Mouse (Mus musculus) heart, embryonic 13.5 days (tissue): ENCODE results near the gene Mafg. TPM values are rescaled to one million over a fixed set of nuclear protein-coding genes. Genes with fewer than 3 reads are reported as not detected.

Experiments used
- ATAC-seq: fragments of 200-750 bp; cut with Nextera tagmentation; 2 replicates; pipeline ENCODE4 v1.8.0; 2017; ENCODE audit warnings: moderate TSS enrichment; ENCODE audit not compliant: insufficient number of reproducible peaks, low FRiP score, low TSS enrichment; ENCODE audit errors: extremely low read depth
- H3K27ac ChIP-seq: fragments of 300-500 bp; sonication (generic); replicated peaks from 2 replicates; pipeline ENCODE4 v1.5.1; 2015; ENCODE audit warnings: moderate library complexity, mild to moderate bottlenecking, inconsistent platforms
- H3K27me3 ChIP-seq: fragments of 300-500 bp; sonication (generic); replicated peaks from 2 replicates; pipeline ENCODE4 v1.6.1; 2015; ENCODE audit warnings: mild to moderate bottlenecking, inconsistent platforms
- H3K36me3 ChIP-seq: fragments of 300-500 bp; sonication (generic); 2 replicates; pipeline ENCODE4 v1.6.1; 2015; ENCODE audit warnings: mild to moderate bottlenecking, inconsistent platforms
- H3K4me1 ChIP-seq: fragments of 300-500 bp; sonication (generic); 2 replicates; pipeline ENCODE4 v1.6.1; 2015; ENCODE audit warnings: inconsistent platforms
- H3K4me2 ChIP-seq: fragments of 300-500 bp; sonication (generic); 2 replicates; pipeline ENCODE4 v1.6.1; 2015; ENCODE audit warnings: inconsistent platforms, mild to moderate bottlenecking, moderate library complexity
- H3K4me3 ChIP-seq: fragments of 300-500 bp; sonication (generic); 2 replicates; pipeline ENCODE4 v1.5.1; 2015; ENCODE audit warnings: moderate library complexity, mild to moderate bottlenecking, inconsistent platforms
- H3K9ac ChIP-seq: fragments of 300-500 bp; sonication (generic); 2 replicates; pipeline ENCODE4 v1.6.1; 2015; ENCODE audit warnings: inconsistent platforms, mild to moderate bottlenecking, moderate library complexity
- H3K9me3 ChIP-seq: fragments of 300-500 bp; sonication (generic); 2 replicates; pipeline ENCODE4 v1.6.1; 2016; ENCODE audit warnings: inconsistent platforms
- WGBS: fragments of 180-500 bp; shearing (Covaris S2); methylation state at CpG from one replicate; pipeline ENCODE4 v1.1.7; 2015; ENCODE audit warnings: mixed read lengths; 5-methylcytosine and 5-hydroxymethylcytosine counted together
- polyA plus RNA-seq: library from polyadenylated mRNA; unstranded; fragments of >200 nt; fragmentation: Nextera tagmentation; extraction: Ambion mirVana; gene quantifications from 2 replicates; pipeline ENCODE4 v1.2.1, GENCODE M21; 2015

Gene Mafg
- polyA plus RNA-seq, 1 experiment from 2014 or later: 18.1 TPM

DNA sequence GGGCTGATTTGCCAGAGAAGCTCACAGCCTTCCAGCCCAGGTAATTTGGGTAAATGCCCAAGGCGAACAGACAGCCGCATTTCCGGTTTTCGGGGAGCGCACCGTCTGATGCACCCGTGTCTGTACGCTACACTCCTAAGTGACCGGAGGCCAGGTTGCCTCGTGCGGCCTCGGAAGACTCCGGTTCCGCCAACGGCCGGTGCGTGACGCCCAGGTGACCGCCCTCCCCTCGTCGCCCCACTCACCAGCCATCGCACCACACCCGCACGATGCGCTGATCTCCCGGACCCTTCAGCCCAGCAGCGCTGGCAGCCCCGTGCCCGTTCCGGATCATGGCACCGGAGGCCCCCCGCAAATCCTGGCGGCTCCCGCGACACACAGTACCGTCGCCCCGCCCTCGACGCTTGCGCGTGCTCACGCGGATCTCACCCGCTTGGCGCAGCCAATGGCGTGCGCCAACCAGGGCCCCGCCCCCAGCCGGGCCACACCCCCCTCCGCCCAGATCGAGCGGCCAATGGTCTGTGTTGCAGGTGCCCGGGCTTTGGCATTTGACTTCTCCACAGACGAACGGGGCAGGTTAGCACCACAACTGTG is 15.8 kb downstream of the Mafg start, which contains the start of gene Pcyt2:
TSS of gene Pcyt2 (minus strand) at position 418 of the 594 bp plus-strand sequence.
- ATAC-seq: peak; percentile 93
- Histone ChIP-seq H3K4me1 (peaks cover 21% of the 10 kb centered on the region), H3K27me3 (no peaks in the 10 kb centered on the region), H3K9ac (peak within 1 kb of the TSS; percentile 93), H3K9me3 (no peaks in the 10 kb centered on the region), H3K4me2 (peak within 1 kb of the TSS; percentile 87), H3K4me3 (peak within 1 kb of the TSS; percentile 88), H3K27ac (peak within 1 kb of the TSS; percentile 73), H3K36me3 (peaks cover 76% of the 10 kb centered on the region)
- WGBS: under 1% methylated on average over 56 of the region's 56 CpGs

DNA sequence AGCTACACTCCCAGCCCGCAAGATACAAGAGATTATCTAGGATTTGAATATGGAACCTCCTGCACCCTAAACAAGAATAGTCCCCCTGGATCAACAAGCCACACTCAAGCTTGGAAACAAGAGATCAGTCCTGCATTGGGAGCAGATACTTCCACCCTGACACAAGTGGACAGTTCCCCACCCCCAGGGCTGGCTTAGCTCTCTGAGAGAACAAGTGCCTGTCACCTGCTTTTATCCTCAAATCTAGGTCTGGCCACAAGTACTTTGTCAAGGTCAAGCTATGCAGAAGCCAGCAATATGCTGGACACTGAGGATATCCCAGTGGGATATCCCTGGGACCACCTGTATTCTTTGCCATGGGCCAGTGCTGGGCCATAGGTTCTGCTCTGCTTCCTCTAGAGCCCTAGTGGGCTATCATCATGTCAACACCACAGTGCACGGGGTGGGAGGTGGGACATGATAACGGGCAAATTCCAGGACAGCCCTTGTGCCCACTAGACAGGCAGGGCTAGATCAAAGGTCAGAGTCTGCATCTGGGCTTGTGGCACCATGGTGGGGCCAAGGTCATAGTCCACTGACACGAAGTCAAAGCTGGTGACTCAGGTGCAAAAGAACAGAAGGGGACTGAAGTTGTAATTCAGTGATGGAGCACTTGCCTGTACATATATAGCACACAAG is 16.6 kb downstream of the Mafg start:
- peak overlapping the region; percentile 93 for H3K9ac ChIP-seq
- H3K9me3 ChIP-seq: no peaks in the 10 kb centered on the region
- peaks cover 21% of the 10 kb centered on the region for H3K4me1 ChIP-seq
- H3K27me3 ChIP-seq: no peaks in the 10 kb centered on the region
- ATAC-seq: no peak
- peak overlapping the region; percentile 73 for H3K27ac ChIP-seq
- H3K4me3 ChIP-seq: peak overlapping the region; percentile 88
- peaks cover 76% of the 10 kb centered on the region for H3K36me3 ChIP-seq
- peak overlapping the region; percentile 87 for H3K4me2 ChIP-seq
- WGBS: 27% methylated on average over 4 of the region's 4 CpGs

DNA sequence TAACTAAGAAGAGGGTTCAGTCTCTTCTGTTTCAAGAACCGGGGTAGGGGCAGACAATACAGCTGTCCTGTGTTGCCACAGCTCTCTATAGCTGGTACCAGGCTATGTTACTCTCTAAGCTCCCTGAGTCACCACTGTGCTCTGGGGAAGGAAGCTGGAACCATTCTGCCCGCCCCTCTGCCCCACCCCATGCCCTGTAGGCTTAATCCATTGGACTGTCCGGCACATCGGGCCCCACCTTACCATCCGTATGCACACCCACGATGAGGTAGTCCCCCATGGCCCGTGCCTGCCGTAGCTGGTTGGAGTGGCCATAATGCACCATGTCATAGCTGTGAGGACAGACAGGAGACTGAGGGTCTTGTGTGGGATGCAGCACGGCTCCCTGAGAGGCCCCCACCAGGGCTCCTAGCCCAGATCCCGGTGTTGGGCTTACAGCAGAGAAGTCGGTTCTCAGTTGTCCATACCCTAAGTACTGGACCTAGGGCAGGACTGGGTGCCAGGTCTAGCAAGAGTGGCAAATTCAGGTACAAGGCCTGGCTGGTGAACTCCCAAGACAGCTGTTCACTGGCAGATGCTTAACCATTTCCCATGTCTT is 17.7 kb downstream of the Mafg start:
- Histone ChIP-seq H3K27ac (no peak overlapping the region), H3K4me1 (peaks cover 21% of the 10 kb centered on the region), H3K27me3 (no peaks in the 10 kb centered on the region), H3K9me3 (no peaks in the 10 kb centered on the region), H3K4me3 (no peak overlapping the region), H3K4me2 (no peak overlapping the region), H3K9ac (no peak overlapping the region), H3K36me3 (peaks cover 76% of the 10 kb centered on the region)
- WGBS: 91% methylated on average over 11 of the region's 11 CpGs
- no peak for ATAC-seq

DNA sequence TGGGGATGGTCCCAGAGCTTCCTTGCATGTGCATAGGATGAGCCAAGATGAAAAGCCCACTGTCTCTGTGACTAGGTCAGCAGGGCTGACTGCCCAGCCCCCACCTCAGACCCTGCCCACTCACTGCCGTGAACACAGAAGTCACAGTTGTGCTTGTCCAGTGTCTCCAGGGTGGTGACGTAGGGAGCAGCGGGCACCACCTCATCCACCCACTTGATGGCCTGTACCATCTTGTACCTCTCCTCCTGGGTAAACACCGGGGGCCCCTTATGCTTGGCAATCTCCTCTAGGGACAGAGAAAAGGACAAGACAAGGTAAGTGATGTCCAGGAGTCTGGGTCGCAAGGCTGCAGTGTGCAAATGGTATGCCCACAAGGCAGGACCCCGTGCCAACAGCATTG is 18.2 kb downstream of the Mafg start:
- H3K4me3 ChIP-seq: no peak overlapping the region
- peaks cover 76% of the 10 kb centered on the region for H3K36me3 ChIP-seq
- no peak for ATAC-seq
- 90% methylated on average over 6 of the region's 6 CpGs for WGBS
- no peak overlapping the region for H3K27ac ChIP-seq
- no peak overlapping the region for H3K9ac ChIP-seq
- H3K4me1 ChIP-seq: peaks cover 21% of the 10 kb centered on the region
- H3K27me3 ChIP-seq: no peaks in the 10 kb centered on the region
- H3K9me3 ChIP-seq: no peaks in the 10 kb centered on the region
- no peak overlapping the region for H3K4me2 ChIP-seq

DNA sequence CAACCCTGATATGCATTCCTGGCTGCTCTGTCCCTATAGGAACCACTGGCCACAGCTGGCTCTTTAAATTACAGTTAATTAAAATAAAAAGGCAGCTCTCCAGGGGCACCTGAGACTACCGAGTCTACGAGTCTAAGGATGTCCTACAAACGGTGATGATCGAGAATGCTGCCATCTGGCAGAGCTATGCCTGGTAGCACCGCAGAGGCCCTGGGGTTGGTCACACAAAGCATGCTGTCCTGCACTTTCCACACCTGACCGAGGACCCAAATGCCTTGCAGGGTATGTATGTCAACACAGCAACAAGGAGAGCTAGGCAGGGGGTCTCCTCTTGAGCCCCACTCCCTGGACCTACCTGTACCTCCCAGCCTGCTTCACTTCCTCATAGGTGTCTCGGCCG is 19.4 kb downstream of the Mafg start:
- Histone ChIP-seq H3K36me3 (peaks cover 70% of the 10 kb centered on the region), H3K9ac (no peak overlapping the region), H3K27ac (no peak overlapping the region), H3K4me3 (no peak overlapping the region), H3K27me3 (0 out of 2 replicates have a peak, but pooled peaks cover 4% of the 10 kb centered on the region), H3K9me3 (no peaks in the 10 kb centered on the region), H3K4me1 (peaks cover 31% of the 10 kb centered on the region), H3K4me2 (no peak overlapping the region)
- 86% methylated on average over 8 of the region's 8 CpGs for WGBS
- ATAC-seq: no peak

DNA sequence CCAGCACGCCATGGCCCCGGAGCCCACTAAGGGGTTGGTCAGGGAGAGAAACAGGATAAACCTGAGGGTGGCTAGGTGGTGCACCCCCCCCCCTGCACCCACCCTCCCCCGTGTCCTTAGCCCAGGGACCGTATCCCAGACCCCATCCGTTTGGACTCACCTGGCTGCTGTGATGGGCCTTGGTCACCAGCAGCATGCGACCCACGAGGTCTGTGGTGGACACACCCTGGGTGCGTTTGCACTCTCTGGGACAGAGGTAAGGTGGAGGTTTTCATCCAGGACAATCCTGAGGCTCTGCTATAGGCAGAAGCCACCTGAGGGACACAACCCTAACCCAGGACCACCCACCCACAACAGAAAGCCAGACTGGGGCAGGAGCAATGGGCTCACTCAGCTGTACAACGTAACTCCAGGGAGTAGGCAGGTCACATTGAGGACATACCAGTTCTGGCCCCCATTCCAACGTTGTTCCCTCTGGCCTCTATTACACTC is 19.9 kb downstream of the Mafg start:
- Histone ChIP-seq H3K27ac (no peak overlapping the region), H3K4me3 (no peak overlapping the region), H3K9ac (no peak overlapping the region), H3K36me3 (peaks cover 65% of the 10 kb centered on the region), H3K4me2 (no peak overlapping the region), H3K27me3 (0 out of 2 replicates have a peak, but pooled peaks cover 8% of the 10 kb centered on the region), H3K9me3 (no peaks in the 10 kb centered on the region), H3K4me1 (peaks cover 35% of the 10 kb centered on the region)
- 89% methylated on average over 10 of the region's 10 CpGs for WGBS
- no peak for ATAC-seq

DNA sequence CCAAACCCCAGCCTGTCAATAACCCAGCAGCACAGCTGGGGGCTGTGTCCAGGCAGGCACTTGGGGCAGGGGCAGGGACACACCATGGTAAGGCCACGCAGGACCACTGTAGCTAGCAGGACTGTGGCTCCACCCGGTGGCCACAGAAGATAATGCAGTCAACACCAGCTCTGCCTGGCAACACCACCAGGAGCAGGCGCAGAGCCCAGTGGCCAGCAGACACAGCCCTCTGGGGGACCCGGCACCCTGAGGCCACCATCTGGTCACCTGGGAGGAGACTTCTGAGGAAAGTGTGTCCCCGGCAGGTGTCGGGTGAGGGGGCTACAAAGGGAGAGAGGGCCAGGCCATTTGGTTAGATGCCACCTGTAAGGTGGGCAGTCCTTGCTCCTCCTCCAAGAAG is 20.6 kb downstream of the Mafg start:
- no peak for ATAC-seq
- 40% methylated on average over 6 of the region's 6 CpGs for WGBS
- Histone ChIP-seq H3K9me3 (no peaks in the 10 kb centered on the region), H3K4me3 (no peak overlapping the region), H3K27me3 (0 out of 2 replicates have a peak, but pooled peaks cover 12% of the 10 kb centered on the region), H3K36me3 (peaks cover 60% of the 10 kb centered on the region), H3K27ac (no peak overlapping the region), H3K4me1 (peaks cover 39% of the 10 kb centered on the region), H3K9ac (no peak overlapping the region), H3K4me2 (no peak overlapping the region)

DNA sequence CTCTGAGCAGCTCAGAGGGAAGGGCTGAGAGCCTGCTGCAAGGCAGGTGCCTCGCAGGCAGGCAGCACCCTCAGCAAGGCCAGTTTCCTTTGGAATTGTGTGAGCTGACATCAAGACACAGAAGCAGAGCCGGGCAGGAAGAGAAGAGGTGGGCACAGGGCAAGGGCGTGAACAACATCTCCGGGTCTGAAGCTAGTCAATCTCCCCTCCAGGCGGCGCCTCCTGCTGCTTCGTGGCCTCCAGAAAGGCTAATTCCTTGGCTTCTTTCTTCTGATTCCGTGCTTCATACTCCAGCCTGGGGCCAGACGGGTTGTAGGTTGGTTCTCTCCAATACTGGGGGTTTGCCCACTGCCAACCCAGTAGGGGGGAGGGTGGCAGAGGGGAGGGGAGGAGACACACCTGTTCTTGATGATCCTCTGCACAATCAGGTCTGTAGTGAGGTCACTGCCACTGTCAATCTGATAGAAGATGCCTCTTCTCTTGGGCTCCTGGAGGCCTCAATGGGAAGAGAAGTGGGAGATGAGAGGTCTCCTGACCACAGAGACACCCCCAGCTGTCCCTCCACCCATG is 22.8 kb downstream of the Mafg start:
- Histone ChIP-seq H3K36me3 (peaks cover 71% of the 10 kb centered on the region), H3K27me3 (0 out of 2 replicates have a peak, but pooled peaks cover 12% of the 10 kb centered on the region)

DNA sequence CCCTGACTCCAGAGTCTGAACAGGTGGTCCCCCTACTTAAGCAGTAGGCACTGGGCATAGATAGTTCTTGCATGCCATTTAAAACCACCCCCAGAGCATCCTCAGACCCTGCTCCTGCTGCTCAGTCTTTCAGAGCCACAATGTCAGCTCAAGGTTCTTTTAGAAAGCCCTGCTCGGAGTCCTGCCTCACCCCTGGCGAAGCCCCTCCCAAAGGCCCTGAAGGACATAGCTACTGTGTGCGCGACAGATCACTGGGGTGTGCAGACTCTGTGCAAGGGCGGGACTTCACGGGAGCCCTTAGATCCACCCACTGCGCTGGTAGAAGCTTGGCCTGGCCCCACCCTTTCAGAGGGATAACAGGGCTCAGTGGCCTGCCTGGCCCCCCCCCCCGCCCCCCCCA is 24.1 kb downstream of the Mafg start:
- Histone ChIP-seq H3K4me2 (peak overlapping the region; percentile 80), H3K9me3 (no peaks in the 10 kb centered on the region), H3K4me3 (peak overlapping the region; percentile 48), H3K4me1 (peaks cover 39% of the 10 kb centered on the region), H3K36me3 (peaks cover 75% of the 10 kb centered on the region), H3K27ac (peak overlapping the region; percentile 66), H3K9ac (peak overlapping the region; percentile 84), H3K27me3 (0 out of 2 replicates have a peak, but pooled peaks cover 12% of the 10 kb centered on the region)
- WGBS: 26% methylated on average over 8 of the region's 8 CpGs
- ATAC-seq: peak; percentile 52; the same call in 1 of the 2 replicates

More for the DNA sequence above, 22.8 kb downstream of the Mafg start:
- H3K4me2 ChIP-seq: no peak overlapping the region
- H3K4me1 ChIP-seq: peaks cover 39% of the 10 kb centered on the region
- no peak overlapping the region for H3K9ac ChIP-seq
- no peaks in the 10 kb centered on the region for H3K9me3 ChIP-seq
- no peak overlapping the region for H3K4me3 ChIP-seq
- 75% methylated on average over 9 of the region's 9 CpGs for WGBS
- no peak for ATAC-seq
- no peak overlapping the region for H3K27ac ChIP-seq

DNA sequence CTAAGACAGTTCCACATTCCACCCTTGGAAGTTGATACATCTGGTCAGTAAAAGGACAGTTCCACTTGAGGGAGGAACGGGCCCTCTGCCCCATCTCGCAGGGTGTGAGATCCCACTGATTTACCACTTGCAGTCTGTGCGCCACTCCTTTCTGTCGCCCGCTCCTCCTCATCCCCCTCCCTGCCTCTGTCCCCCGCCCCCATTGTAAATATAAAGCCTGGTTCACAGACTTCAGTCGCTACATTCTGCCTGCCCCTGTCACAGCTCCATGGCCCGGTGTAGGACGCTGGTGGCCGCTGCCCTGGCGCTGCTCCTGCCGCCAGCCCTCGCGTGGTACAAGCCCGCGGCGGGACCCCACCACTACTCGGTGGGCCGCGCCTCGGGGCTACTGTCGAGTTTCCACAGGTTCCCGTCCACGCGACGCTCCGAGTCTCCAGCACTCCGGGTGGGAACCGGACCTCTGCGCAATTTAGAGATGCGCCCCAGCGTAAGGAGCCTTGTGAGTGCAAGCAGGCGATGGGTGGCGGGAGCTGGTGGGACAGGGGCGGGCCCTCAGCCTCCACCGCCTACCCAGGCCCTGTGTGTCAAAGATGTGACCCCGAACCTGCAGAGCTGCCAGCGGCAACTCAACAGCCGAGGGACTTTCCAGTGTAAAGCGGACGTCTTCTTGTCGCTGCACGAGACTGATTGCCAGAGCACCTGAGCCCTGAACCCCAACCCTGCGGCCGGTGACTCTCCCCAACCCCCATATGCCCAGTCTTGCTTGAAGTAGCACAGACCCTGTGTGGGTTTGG is 25.0 kb downstream of the Mafg start, which contains the start of gene Npb:
TSS of gene Npb (plus strand) at position 237 of the 794 bp plus-strand sequence.
- H3K4me2 ChIP-seq: peak within 1 kb of the TSS; percentile 80
- peaks cover 39% of the 10 kb centered on the region for H3K4me1 ChIP-seq
- 0 out of 2 replicates have a peak, but pooled peaks cover 12% of the 10 kb centered on the region for H3K27me3 ChIP-seq
- H3K9me3 ChIP-seq: no peaks in the 10 kb centered on the region
- H3K4me3 ChIP-seq: peak within 1 kb of the TSS; percentile 48
- H3K27ac ChIP-seq: peak within 1 kb of the TSS; percentile 66
- 6% methylated on average over 45 of the region's 45 CpGs for WGBS
- peak within 1 kb of the TSS; percentile 84 for H3K9ac ChIP-seq
- no peak for ATAC-seq
- peaks cover 75% of the 10 kb centered on the region for H3K36me3 ChIP-seq
